Mouse (Mus musculus) intestine, postnatal 0 days (tissue): ENCODE data around the gene St6gal2. TPM values are rescaled to one million over a fixed set of nuclear protein-coding genes. Genes with fewer than 3 reads are reported as not detected.

Experiments used
- ATAC-seq: fragments of 200-750 bp; cut with Nextera tagmentation; 2 replicates; pipeline ENCODE4 v1.8.0; 2017; ENCODE audit warnings: mild to moderate bottlenecking, moderate TSS enrichment, moderate library complexity
- H3K27ac ChIP-seq: fragments of 300-500 bp; sonication (generic); 2 replicates; pipeline ENCODE4 v1.5.1; 2014; ENCODE audit warnings: mild to moderate bottlenecking, low read depth, low read length, moderate library complexity
- H3K27me3 ChIP-seq: fragments of 300-500 bp; sonication (generic); replicated peaks from 2 replicates; pipeline ENCODE4 v1.6.1; 2014; ENCODE audit warnings: low read length, mixed read lengths; ENCODE audit not compliant: control insufficient read depth, insufficient read depth
- H3K36me3 ChIP-seq: fragments of 300-500 bp; sonication (generic); 2 replicates; pipeline ENCODE4 v1.6.1; 2014; ENCODE audit warnings: mild to moderate bottlenecking, moderate library complexity; ENCODE audit not compliant: control insufficient read depth, insufficient read depth
- H3K4me1 ChIP-seq: fragments of 300-500 bp; sonication (generic); replicated peaks from 2 replicates; pipeline ENCODE4 v1.6.1; 2014; ENCODE audit warnings: antibody characterized with exemption, low read length, mixed read lengths; ENCODE audit not compliant: control insufficient read depth, insufficient read depth
- H3K4me2 ChIP-seq: fragments of 300-500 bp; sonication (generic); replicated peaks from 2 replicates; pipeline ENCODE4 v1.6.1; 2014; ENCODE audit warnings: low read depth, mild to moderate bottlenecking, moderate library complexity
- H3K4me3 ChIP-seq: fragments of 300-500 bp; sonication (generic); 2 replicates; pipeline ENCODE4 v1.5.1; 2014; ENCODE audit warnings: low read depth, low read length
- H3K9ac ChIP-seq: fragments of 300-500 bp; sonication (generic); 2 replicates; pipeline ENCODE4 v1.6.1; 2014; ENCODE audit warnings: mild to moderate bottlenecking, low read depth, low read length
- H3K9me3 ChIP-seq: fragments of 300-500 bp; sonication (generic); 2 replicates; pipeline ENCODE4 v1.6.1; 2016; ENCODE audit warnings: mixed run types; ENCODE audit not compliant: control insufficient read depth
- CTCF ChIP-seq: sonication (generic); IDR thresholded peaks from 2 replicates; pipeline ENCODE4 v1.5.1; 2016; ENCODE audit warnings: low read depth, mild to moderate bottlenecking, control low read depth, antibody characterized with exemption, moderate library complexity
- WGBS: fragments of 180-500 bp; shearing (Covaris S2); extraction: QIAGEN DNeasy Blood & Tissue Kit; methylation state at CpG from one replicate; pipeline ENCODE4 v1.1.7; 2014; 5-methylcytosine and 5-hydroxymethylcytosine counted together
- polyA plus RNA-seq: library from polyadenylated mRNA; unstranded; fragments of >200 nt; fragmentation: Nextera tagmentation; extraction: Ambion mirVana; gene quantifications from 2 replicates; pipeline ENCODE4 v1.2.1, GENCODE M21; 2015

Gene St6gal2
- polyA plus RNA-seq, 1 experiment from 2014 or later: 0.60 TPM

DNA sequence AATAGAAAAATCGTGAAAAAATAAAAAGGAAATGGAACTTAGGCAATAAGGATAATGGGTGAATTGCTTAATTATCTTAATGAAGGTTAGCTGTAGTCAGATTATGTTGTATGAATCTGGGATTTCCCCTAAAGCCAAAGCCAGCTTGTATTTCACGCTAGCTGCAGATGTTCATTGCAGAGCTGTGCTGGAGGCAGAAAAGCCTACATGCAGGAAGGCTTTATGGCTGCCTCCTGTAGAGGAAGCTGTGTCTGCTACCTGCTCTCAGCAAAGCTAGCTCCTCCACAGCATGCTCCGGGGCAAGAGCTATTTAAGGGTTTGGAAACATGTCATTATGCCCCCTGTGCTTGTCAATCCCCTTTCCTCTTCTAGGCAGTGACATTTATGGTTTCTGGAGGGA, 9.3 kb downstream of the St6gal2 start:
- no peaks in the 10 kb centered on the region for H3K4me1 ChIP-seq
- no peak for ATAC-seq
- no peak overlapping the region for H3K27ac ChIP-seq
- H3K27me3 ChIP-seq: no peaks in the 10 kb centered on the region
- 61% methylated on average over 3 of the region's 3 CpGs for WGBS
- H3K36me3 ChIP-seq: no peaks in the 10 kb centered on the region
- no peak for TF ChIP-seq CTCF
- H3K9ac ChIP-seq: no peak overlapping the region
- H3K9me3 ChIP-seq: no peaks in the 10 kb centered on the region
- H3K4me3 ChIP-seq: no peak overlapping the region
- no peak overlapping the region for H3K4me2 ChIP-seq

DNA sequence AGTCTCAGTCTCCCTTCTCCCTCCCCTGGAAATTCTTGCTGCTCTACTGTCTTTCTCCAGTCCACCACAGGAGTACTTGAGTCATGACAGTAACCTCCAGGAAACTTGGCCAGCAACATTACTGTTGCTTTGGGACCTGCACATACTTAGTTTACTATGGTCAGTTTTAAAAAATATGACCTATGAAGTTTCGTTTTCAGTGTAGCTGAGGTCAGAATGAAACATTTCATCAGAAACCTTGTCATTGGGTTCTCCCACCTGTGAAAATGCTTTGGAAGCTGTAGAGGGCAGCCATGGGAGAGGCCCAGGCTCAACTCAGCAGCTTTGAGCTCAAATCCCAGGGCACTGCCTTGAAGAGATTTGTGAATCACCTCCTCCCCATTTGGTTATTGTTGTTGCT, 15.0 kb downstream of the St6gal2 start:
- WGBS: 88% methylated on average over 1 of the region's 1 CpGs

GRCm38 (mm10) chr17:55467579-55467978, 22.4 kb downstream of the St6gal2 start:
- Histone ChIP-seq H3K4me2 (no peak overlapping the region), H3K27ac (no peak overlapping the region), H3K27me3 (no peaks in the 10 kb centered on the region), H3K36me3 (no peaks in the 10 kb centered on the region), H3K4me1 (no peaks in the 10 kb centered on the region), H3K9me3 (no peaks in the 10 kb centered on the region), H3K9ac (no peak overlapping the region), H3K4me3 (no peak overlapping the region)
- ATAC-seq: no peak
- WGBS: 65% methylated on average over 3 of the region's 3 CpGs
- TF ChIP-seq CTCF: no peak

More for the DNA sequence above, 15.0 kb downstream of the St6gal2 start:
- Histone ChIP-seq H3K9me3 (no peaks in the 10 kb centered on the region), H3K27ac (no peak overlapping the region), H3K9ac (no peak overlapping the region), H3K4me2 (no peak overlapping the region), H3K36me3 (no peaks in the 10 kb centered on the region), H3K27me3 (no peaks in the 10 kb centered on the region), H3K4me1 (no peaks in the 10 kb centered on the region), H3K4me3 (no peak overlapping the region)
- TF ChIP-seq CTCF: no peak
- ATAC-seq: no peak

DNA sequence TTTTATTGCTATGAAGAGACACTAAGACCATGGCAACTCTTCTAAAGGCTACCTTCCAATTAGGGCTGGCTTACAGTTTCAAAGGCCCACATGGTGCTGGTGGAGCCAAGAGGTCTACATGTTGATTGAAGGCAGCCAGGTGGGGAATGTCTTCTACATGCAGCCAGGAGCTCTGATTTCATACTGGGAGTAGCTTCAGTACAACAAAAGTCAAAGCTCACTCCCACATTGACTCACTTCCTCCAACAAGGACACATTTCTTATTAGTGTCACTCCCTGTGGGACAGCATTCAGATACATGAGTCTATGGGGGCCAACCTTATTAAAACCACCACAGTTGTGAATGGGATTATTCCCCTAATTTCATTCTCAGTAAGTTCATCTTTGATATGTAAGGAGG, 23.8 kb downstream of the St6gal2 start:
- Histone ChIP-seq H3K4me2 (no peak overlapping the region), H3K9ac (no peak overlapping the region), H3K27me3 (no peaks in the 10 kb centered on the region), H3K36me3 (no peaks in the 10 kb centered on the region), H3K4me1 (no peaks in the 10 kb centered on the region), H3K4me3 (no peak overlapping the region), H3K27ac (no peak overlapping the region), H3K9me3 (no peaks in the 10 kb centered on the region)
- no peak for ATAC-seq
- TF ChIP-seq CTCF: no peak

DNA sequence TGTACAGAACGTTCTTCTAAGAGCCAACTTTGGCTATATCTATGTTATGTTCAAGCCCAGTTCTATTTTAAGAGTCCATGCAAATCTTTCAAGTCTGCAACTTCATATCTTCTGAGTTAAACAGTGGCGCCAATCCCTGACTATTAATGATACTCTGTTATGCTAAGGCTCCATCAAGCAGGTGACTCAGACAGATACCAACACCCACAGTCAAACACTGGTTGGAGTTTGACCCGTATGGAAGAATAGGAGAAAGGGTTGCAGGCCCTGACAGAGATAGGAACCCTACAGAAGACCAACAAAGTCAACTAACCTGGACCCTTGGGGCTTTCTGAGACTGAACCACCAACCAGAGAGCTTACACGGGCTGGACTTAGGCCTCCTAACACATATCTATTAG, 30.8 kb downstream of the St6gal2 start:
- Histone ChIP-seq H3K4me1 (no peaks in the 10 kb centered on the region), H3K4me3 (no peak overlapping the region), H3K4me2 (no peak overlapping the region), H3K9ac (no peak overlapping the region), H3K27ac (no peak overlapping the region), H3K36me3 (no peaks in the 10 kb centered on the region), H3K27me3 (no peaks in the 10 kb centered on the region), H3K9me3 (no peaks in the 10 kb centered on the region)
- no peak for ATAC-seq
- WGBS: 57% methylated on average over 4 of the region's 4 CpGs
- TF ChIP-seq CTCF: no peak

GRCm38 (mm10) chr17:55477361-55477760, 32.2 kb downstream of the St6gal2 start:
- H3K4me3 ChIP-seq: no peak overlapping the region
- peak; percentile 63 for TF ChIP-seq CTCF
- no peaks in the 10 kb centered on the region for H3K4me1 ChIP-seq
- no peak overlapping the region for H3K4me2 ChIP-seq
- no peak overlapping the region for H3K27ac ChIP-seq
- H3K36me3 ChIP-seq: no peaks in the 10 kb centered on the region
- no peaks in the 10 kb centered on the region for H3K27me3 ChIP-seq
- no peak overlapping the region for H3K9ac ChIP-seq
- no peaks in the 10 kb centered on the region for H3K9me3 ChIP-seq
- ATAC-seq: no peak

GRCm38 (mm10) chr17:55479367-55479766, 34.2 kb downstream of the St6gal2 start:
- Histone ChIP-seq H3K4me1 (no peaks in the 10 kb centered on the region), H3K4me2 (no peak overlapping the region), H3K9me3 (no peaks in the 10 kb centered on the region), H3K4me3 (no peak overlapping the region), H3K9ac (no peak overlapping the region), H3K27me3 (no peaks in the 10 kb centered on the region), H3K36me3 (no peaks in the 10 kb centered on the region), H3K27ac (no peak overlapping the region)
- no peak for ATAC-seq
- TF ChIP-seq CTCF: no peak
- 64% methylated on average over 7 of the region's 7 CpGs for WGBS
